Mouse (Mus musculus): Measurements from ENCODE around the gene Nup107.

GRCm38 (mm10) chr10:117779581-117780305, 12.8 kb downstream of the Nup107 start:
- TF ChIP-seq CTCF (IDR thresholded peaks at IDR 0.05; ENCODE audit: borderline replicate concordance, extremely low read depth, insufficient read depth, insufficient read length) = no peak
- no peak for TF ChIP-seq POLR2A (IDR thresholded peaks at IDR 0.05; ENCODE audit: borderline replicate concordance, extremely low read depth, insufficient read depth, insufficient read length, poor library complexity, severe bottlenecking)
